Mouse (Mus musculus) bone marrow, adult 2 months (tissue): Measurements from ENCODE around the gene Gadl1.

Source experiments
- CTCF ChIP-seq: fragments of 200-500 bp; IDR thresholded peaks from 2 replicates; pipeline ENCODE4 v1.5.1; 2011; ENCODE audit warnings: low read length, control low read depth; ENCODE audit not compliant: control insufficient read depth, insufficient read depth
- POLR2A ChIP-seq: fragments of 200-500 bp; IDR thresholded peaks from 2 replicates; pipeline ENCODE4 v1.6.1; 2011; ENCODE audit warnings: low read depth, mild to moderate bottlenecking, control low read depth, low read length, borderline replicate concordance; ENCODE audit not compliant: control insufficient read depth

DNA sequence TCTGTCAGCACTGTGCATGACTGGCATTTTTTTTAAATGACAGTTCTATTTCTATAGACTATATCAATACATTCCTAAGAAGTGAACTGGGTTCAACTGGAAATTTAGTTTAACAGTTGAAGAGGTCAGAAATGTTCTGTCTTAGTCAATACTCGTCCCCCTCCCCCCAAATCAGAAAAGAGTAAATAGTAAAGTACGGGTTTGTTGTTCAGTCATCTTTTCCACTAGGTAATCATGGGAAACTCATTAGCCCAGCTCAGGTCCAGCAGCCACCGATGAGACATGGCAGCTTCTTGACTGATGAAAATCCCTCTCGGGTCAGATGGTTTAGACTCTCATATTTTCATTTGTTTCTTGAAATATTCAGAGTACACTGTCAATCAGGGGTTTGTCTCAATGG, 166.9 kb downstream of the Gadl1 start:
- TF ChIP-seq POLR2A (no peak), CTCF (no peak)
